Mouse (Mus musculus) left cerebral cortex, adult 11 months (tissue): Measurements from ENCODE around the gene Kl.

ENCODE experiments used
- DNase-seq: peaks from one replicate; pipeline ENCODE4 v3.0.0; 2022; ENCODE audit warnings: low spot score

Kl gene

DNA sequence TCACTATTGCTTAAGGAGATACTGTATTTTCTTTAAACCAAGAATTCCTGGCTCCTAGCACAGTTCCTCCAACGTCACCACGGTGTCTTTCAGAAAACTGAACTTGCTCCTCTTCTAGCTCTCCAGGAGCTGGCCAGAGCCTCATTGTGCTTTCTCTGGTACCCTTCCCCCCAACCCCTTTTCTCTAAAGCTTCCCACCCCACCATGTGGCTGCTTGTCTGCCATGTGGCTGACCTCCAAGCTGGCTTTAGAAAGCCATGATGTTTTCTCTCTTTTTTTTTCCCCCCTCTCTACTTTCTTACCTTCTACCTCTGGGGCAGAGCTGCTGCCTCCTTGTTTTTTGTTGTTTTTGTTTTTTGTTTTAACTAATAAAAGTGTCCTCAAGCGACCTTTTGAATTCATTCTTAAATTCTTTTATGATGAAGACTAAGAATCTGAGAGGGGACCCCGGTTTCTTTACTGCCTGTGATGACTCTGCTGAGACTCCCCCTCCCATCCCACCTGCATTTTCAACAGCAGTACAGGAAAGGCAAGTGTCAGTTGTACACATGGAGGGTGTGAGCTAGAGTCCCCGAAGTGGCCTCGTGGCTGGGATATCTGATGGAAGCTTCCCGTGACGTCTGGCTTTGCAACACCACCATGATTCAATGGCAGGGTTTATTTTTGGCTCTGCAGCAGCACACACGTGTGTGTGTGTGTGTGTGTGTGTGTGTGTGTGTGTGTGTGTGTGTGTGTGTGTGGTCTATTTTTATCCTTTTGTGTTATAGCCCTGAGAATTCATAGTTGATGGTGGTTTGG is 82.5 kb downstream of the Kl start:
- DNase-seq, result no peak

DNA sequence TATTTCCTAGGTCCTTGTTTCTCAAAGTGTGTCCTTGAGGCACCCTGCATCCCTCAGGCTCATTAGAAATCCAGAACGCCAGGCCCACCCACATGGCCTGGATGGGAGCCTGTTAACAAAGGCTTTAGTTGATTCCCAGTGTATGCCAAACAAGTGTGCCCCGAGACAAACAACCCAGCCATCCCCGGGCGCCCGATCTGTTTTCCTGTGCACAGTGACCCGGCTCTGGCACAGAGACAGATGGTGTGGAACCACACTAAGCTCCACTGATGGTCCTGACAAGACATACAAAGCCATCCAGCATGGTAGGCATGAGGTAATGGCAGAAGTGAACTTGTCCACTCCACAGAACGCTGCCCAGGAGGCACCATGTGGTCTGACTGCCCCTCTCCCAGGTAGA is 85.5 kb downstream of the Kl start:
- no peak for DNase-seq

DNA sequence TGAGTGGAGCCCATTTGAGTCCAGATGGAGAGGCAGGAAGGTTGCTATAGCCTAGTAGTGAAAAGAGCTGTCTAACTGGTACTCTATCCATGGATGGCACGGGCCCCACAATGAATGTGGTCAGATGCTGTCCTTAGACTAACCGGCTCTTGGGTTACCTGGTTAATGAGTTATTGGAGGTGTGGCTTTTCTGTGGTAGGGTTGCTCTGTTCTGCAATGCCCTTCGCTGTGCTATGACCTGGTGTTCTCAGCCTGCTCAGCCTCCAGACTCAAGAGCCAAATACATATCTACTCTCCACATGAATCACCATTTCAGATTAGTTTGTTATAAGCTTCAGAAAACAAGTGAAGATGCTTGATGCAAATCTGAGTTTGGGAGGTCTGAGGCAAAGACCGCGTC is 90.5 kb downstream of the Kl start:
- no peak for DNase-seq
